Mouse (Mus musculus): Measurements from ENCODE around the gene Gm20916.
"Not testable (repeated sequence)": the region's sequence is repeated elsewhere in the genome, so short reads cannot be mapped to it uniquely, and the experiment has no call there.

The Gm20916 gene

GRCm38 (mm10) chrY:79319265-79319664 is at the start of gene Gm20916:
TSS of gene Gm20916 (plus strand) at chrY:79319565.
- DNase-seq (ENCODE audit: low spot score), result not testable (repeated sequence)
